ENCODE assay signal across 21 mouse cellular contexts in the genomic region with DNA sequence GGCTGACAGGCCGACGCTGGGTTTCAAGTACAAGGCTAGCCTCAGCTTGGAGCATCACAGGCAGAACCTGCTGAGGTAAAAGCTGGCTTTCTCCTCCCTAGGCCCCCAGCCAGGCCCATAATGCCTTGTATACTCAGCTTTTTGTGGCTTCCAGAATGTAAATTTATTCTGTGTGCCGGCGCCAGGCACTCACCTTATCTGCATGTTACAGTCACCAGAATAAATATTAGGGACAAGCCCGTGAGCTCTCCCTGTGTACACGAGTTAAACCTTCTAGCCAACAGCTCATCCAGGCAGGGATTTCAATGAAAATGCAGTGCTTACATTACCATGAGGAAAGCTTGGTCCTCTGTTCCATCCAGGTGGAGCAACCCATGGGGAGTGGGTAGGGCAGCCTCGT.
DNase-seq lines count a peak whose midpoint lies in the region; ATAC-seq lines count a peak whose summit lies in the region.
"Had no signal": no experiment of that assay in that cellular context is flagged by ENCODE, and none has a peak within 500 bp of the region (broad histone marks: within the 10 kb centered on the region; RNA-seq: fewer than 3 reads in every experiment).

No protein-coding gene starts in this region.

- no peak overlapping the region for H3K9ac ChIP-seq in lung, embryonic 16.5 days (ENCODE audit: low read length)
- H3K9ac ChIP-seq in midbrain, embryonic 16.5 days (ENCODE audit: low read depth, low read length) = no peak overlapping the region
- H3K9ac ChIP-seq in stomach, embryonic 16.5 days (ENCODE audit: low read length) = no peak overlapping the region
- H3K9ac ChIP-seq: embryonic facial prominence, embryonic 12.5 days; forebrain, embryonic 12.5 days; heart, embryonic 15.5 days; hindbrain, embryonic 14.5 days had no signal

- no peaks in the 10 kb centered on the region for H3K27me3 ChIP-seq in lung, embryonic 16.5 days (ENCODE audit: control insufficient read depth, insufficient read depth, low read depth, low read length)
- no peaks in the 10 kb centered on the region for H3K27me3 ChIP-seq in midbrain, embryonic 16.5 days (ENCODE audit: control insufficient read depth, insufficient read depth, low read depth, low read length)
- no peaks in the 10 kb centered on the region for H3K27me3 ChIP-seq in stomach, embryonic 16.5 days (ENCODE audit: control insufficient read depth, insufficient read depth, low read length)
- H3K27me3 ChIP-seq: embryonic facial prominence, embryonic 12.5 days; forebrain, embryonic 12.5 days; Patski had no signal

- H3K4me1 ChIP-seq in lung, embryonic 16.5 days (replicated peaks; ENCODE audit: control insufficient read depth, insufficient read depth, low read length) = no peaks in the 10 kb centered on the region
- peaks cover 9% of the 10 kb centered on the region; the same call in 1 of the 2 replicates for H3K4me1 ChIP-seq in midbrain, embryonic 16.5 days (ENCODE audit: control insufficient read depth, insufficient read depth, low read length)
- 0 out of 2 replicates have a peak, but pooled peaks cover 2% of the 10 kb centered on the region for H3K4me1 ChIP-seq in stomach, embryonic 16.5 days (ENCODE audit: control insufficient read depth, insufficient read depth, low read length)
- H3K4me1 ChIP-seq: heart, embryonic 15.5 days had no signal

- no peaks in the 10 kb centered on the region for H3K36me3 ChIP-seq in lung, embryonic 16.5 days (ENCODE audit: control insufficient read depth, insufficient read depth, low read length)
- H3K36me3 ChIP-seq in midbrain, embryonic 16.5 days (ENCODE audit: control insufficient read depth, insufficient read depth, low read length) = no peaks in the 10 kb centered on the region
- H3K36me3 ChIP-seq in stomach, embryonic 16.5 days (ENCODE audit: control insufficient read depth, insufficient read depth, low read length) = no peaks in the 10 kb centered on the region
- H3K36me3 ChIP-seq: embryonic facial prominence, embryonic 12.5 days; forebrain, embryonic 12.5 days; heart, embryonic 15.5 days; hindbrain, embryonic 10.5 days had no signal

- H3K27ac ChIP-seq in lung, embryonic 16.5 days (ENCODE audit: low read length) = no peak overlapping the region
- H3K27ac ChIP-seq in midbrain, embryonic 16.5 days (ENCODE audit: low read length) = peak overlapping the region; percentile 59
- no peak overlapping the region; the same call in 1 of the 2 replicates for H3K27ac ChIP-seq in stomach, embryonic 16.5 days (ENCODE audit: low read length)
- H3K27ac ChIP-seq: embryonic facial prominence, embryonic 12.5 days; forebrain, embryonic 12.5 days; heart, adult 2 months; heart, embryonic 15.5 days; hindbrain, embryonic 10.5 days; hindbrain, embryonic 14.5 days had no signal

- 33% methylated on average over 7 of the region's 7 CpGs for WGBS in lung, embryonic 16.5 days
- 53% methylated on average over 7 of the region's 7 CpGs for WGBS in midbrain, embryonic 16.5 days
- 41% methylated on average over 7 of the region's 7 CpGs for WGBS in stomach, embryonic 16.5 days

- peak; percentile 17; the same call in 1 of the 2 replicates for ATAC-seq in lung, embryonic 16.5 days (ENCODE audit: low read depth)
- ATAC-seq in midbrain, embryonic 16.5 days = peak; percentile 39; the same call in 1 of the 2 replicates
- ATAC-seq in stomach, embryonic 16.5 days (ENCODE audit: insufficient read depth, low FRiP score) = peak; percentile 85
- ATAC-seq: activated CD4-positive, CD25-positive, alpha-beta regulatory T cell, adult 4 months; forebrain, embryonic 16.5 days; Patski had no signal

- no peak for DNase-seq in lung, postnatal 14 days
- peak; percentile 30 to 63 for DNase-seq in urinary bladder, adult 18-20 months (ENCODE audit: low spot score in 2 of 2)
- no peak for DNase-seq in urinary bladder, postnatal 4 days (ENCODE audit: low spot score in 2 of 2)
- DNase-seq in cerebellum, postnatal 14 days = no peak
- DNase-seq: adrenal gland, postnatal 14 days; cerebellum, adult 2 months; cerebellum, postnatal 10 days; gastrocnemius, postnatal 14 days; heart, adult 2 months had no signal

- no peak overlapping the region for H3K4me2 ChIP-seq in lung, embryonic 16.5 days (ENCODE audit: low read depth, low read length)
- no peak overlapping the region for H3K4me2 ChIP-seq in midbrain, embryonic 16.5 days (ENCODE audit: low read length)
- no peak overlapping the region for H3K4me2 ChIP-seq in stomach, embryonic 16.5 days (ENCODE audit: low read depth, low read length)
- H3K4me2 ChIP-seq: embryonic facial prominence, embryonic 12.5 days; forebrain, embryonic 12.5 days; heart, embryonic 11.5 days; heart, embryonic 15.5 days; hindbrain, embryonic 14.5 days had no signal

- H3K4me3 ChIP-seq in lung, embryonic 16.5 days (ENCODE audit: low read length) = no peak overlapping the region
- H3K4me3 ChIP-seq in midbrain, embryonic 16.5 days (ENCODE audit: low read depth, low read length) = no peak overlapping the region
- no peak overlapping the region for H3K4me3 ChIP-seq in stomach, embryonic 16.5 days (replicated peaks; ENCODE audit: low read length)
- H3K4me3 ChIP-seq: embryonic facial prominence, embryonic 12.5 days; forebrain, embryonic 12.5 days; heart, adult 2 months; heart, embryonic 15.5 days; hindbrain, embryonic 10.5 days had no signal

- H3K9me3 ChIP-seq in lung, embryonic 16.5 days (ENCODE audit: control insufficient read depth, low read length) = no peaks in the 10 kb centered on the region
- H3K9me3 ChIP-seq in midbrain, embryonic 16.5 days (replicated peaks; ENCODE audit: control insufficient read depth, low read length, poor library complexity, severe bottlenecking) = no peaks in the 10 kb centered on the region
- no peaks in the 10 kb centered on the region for H3K9me3 ChIP-seq in stomach, embryonic 16.5 days (replicated peaks; ENCODE audit: control insufficient read depth, low read length)
- H3K9me3 ChIP-seq: embryonic facial prominence, embryonic 12.5 days; forebrain, embryonic 12.5 days; heart, embryonic 15.5 days; hindbrain, embryonic 10.5 days had no signal

Comparison
In these comparisons a context has a peak if more than half of its experiments do, and no peak if none do; other contexts are left out.
1. DNase-seq: peak in urinary bladder, adult 18-20 months (2 of 2); none in lung, postnatal 14 days (single experiment), urinary bladder, postnatal 4 days (0 of 2) and cerebellum, postnatal 14 days (0 of 2).
2. ATAC-seq: peak in every context shown above with its lines; median percentile 85 in stomach, embryonic 16.5 days; 39 in midbrain, embryonic 16.5 days; 17 in lung, embryonic 16.5 days.